Mouse (Mus musculus): ENCODE results near the gene Mcf2. TPM values are rescaled to one million over a fixed set of nuclear protein-coding genes. Genes with fewer than 3 reads are reported as not detected.

Gene Mcf2
- polyA plus RNA-seq, 1 experiment from 2014 or later, result 0.49 TPM

DNA sequence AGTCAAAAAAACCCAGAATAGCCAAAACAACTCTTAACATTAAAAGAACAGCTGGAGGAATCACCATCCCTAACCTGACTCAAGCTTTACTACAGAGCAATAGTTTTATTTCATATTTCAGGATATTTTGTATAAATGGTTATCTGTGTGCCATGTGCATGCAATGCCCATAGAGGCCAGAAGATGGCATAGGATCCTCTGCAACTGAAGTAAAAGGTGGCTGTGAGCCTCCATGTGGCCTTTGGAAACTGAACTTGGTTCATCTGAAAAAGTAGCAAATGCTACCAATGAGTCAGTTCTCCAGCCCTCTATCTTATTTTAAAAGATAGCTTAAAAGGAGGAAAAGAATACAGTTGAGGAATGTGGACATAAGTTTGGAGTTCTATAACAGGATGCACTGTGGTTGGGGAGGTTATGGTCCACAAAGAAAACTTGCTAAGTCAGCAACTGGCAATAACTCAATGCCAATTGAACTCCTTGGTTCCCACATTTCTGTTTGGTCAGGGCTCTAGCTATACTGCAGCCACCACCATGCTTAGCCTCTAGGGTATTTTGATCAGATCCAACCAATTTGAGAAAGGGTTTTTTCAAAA lies 165.7 kb downstream of the Mcf2 start:
- ATAC-seq (replicated peaks; ENCODE audit: insufficient number of reproducible peaks, low FRiP score, low TSS enrichment, low read depth) (no peak), DNase-seq (ENCODE audit: low spot score) (peak; percentile 15)
- Histone ChIP-seq H3K4me1 (ENCODE audit: control insufficient read depth, insufficient read depth, low read length) (no peaks in the 10 kb centered on the region), H3K4me2 (ENCODE audit: low read depth, low read length) (no peak overlapping the region), H3K27me3 (ENCODE audit: control insufficient read depth, insufficient read depth, low read length) (no peaks in the 10 kb centered on the region), H3K4me3 (ENCODE audit: low read depth, low read length) (no peak overlapping the region), H3K9me3 (replicated peaks; ENCODE audit: control insufficient read depth, low read length) (no peaks in the 10 kb centered on the region), H3K36me3 (replicated peaks; ENCODE audit: control insufficient read depth, insufficient read depth, low read depth, low read length) (no peaks in the 10 kb centered on the region), H3K9ac (replicated peaks; ENCODE audit: low read length) (no peak overlapping the region), H3K27ac (replicated peaks; ENCODE audit: low read depth, low read length) (no peak overlapping the region)

Other genes starting within 250 kb of the Mcf2 start
- gene F9, start 179.6 kb downstream of the Mcf2 start, polyA plus RNA-seq (2014; fragmentation: Nextera tagmentation; extraction: Ambion mirVana), result not detected in 2 replicates

Data from embryonic facial prominence, embryonic 11.5 days (tissue).